Mouse (Mus musculus) erythroblast, embryonic 14.5 days (primary cell): ENCODE data around the gene Gm21936. TPM values are rescaled to one million over a fixed set of nuclear protein-coding genes. Genes with fewer than 3 reads are reported as not detected.
"Not testable (repeated sequence)": the region's sequence is repeated elsewhere in the genome, so short reads cannot be mapped to it uniquely, and the experiment has no call there.

ENCODE experiments used
- H3K27me3 ChIP-seq: 2 replicates; pipeline ENCODE4 v1.6.1; 2012; ENCODE audit warnings: inconsistent platforms; ENCODE audit not compliant: control insufficient read depth
- H3K36me3 ChIP-seq: 2 replicates; pipeline ENCODE4 v1.6.1; 2012; ENCODE audit warnings: mild to moderate bottlenecking, inconsistent platforms; ENCODE audit not compliant: control insufficient read depth
- H3K4me1 ChIP-seq: 2 replicates; pipeline ENCODE4 v1.6.1; 2012; ENCODE audit warnings: inconsistent platforms; ENCODE audit not compliant: control insufficient read depth
- H3K4me3 ChIP-seq: replicated peaks from 2 replicates; pipeline ENCODE3; 2012; ENCODE audit warnings: moderate library complexity, mild to moderate bottlenecking, inconsistent platforms
- H3K9me3 ChIP-seq: 2 replicates; pipeline ENCODE4 v1.6.1; 2012; ENCODE audit warnings: low read length, inconsistent platforms, mixed read lengths; ENCODE audit not compliant: control insufficient read depth
- polyA plus RNA-seq: library from polyadenylated mRNA; stranded (reverse); fragments of >175 nt; gene quantifications from 2 replicates; pipeline ENCODE4 v1.2.3, GENCODE M21; 2012

Gm21936 gene
- not detected in 2 replicates for polyA plus RNA-seq

GRCm38 (mm10) chr12:87795212-87795611 is at the start of gene Gm21936:
Gm21936 (plus strand) TSS chr12:87795512.
- not testable (repeated sequence) for H3K4me1 ChIP-seq, H3K36me3 ChIP-seq, H3K4me3 ChIP-seq, H3K27me3 ChIP-seq, H3K9me3 ChIP-seq

GRCm38 (mm10) chr12:87775655-87776054 is 19.7 kb upstream of the Gm21936 start, which contains the start of gene Gm21319:
Gm21319 (minus strand) TSS chr12:87775755.
- not testable (repeated sequence) for H3K27me3 ChIP-seq, H3K4me3 ChIP-seq, H3K9me3 ChIP-seq, H3K36me3 ChIP-seq, H3K4me1 ChIP-seq

- H3K36me3 ChIP-seq, H3K4me3 ChIP-seq, H3K4me1 ChIP-seq, H3K9me3 ChIP-seq, H3K27me3 ChIP-seq: not testable (repeated sequence)
Measured at GRCm38 (mm10) chr12:87797971-87798370, 2.7 kb downstream of the Gm21936 start.

- not testable (repeated sequence) for H3K4me3 ChIP-seq, H3K4me1 ChIP-seq, H3K36me3 ChIP-seq, H3K27me3 ChIP-seq, H3K9me3 ChIP-seq
Measured at GRCm38 (mm10) chr12:87816277-87816676, 21.0 kb downstream of the Gm21936 start, which contains the start of gene BB287469. BB287469 (plus strand) TSS chr12:87816577.

GRCm38 (mm10) chr12:87842239-87842638 is 46.9 kb downstream of the Gm21936 start, which contains the start of gene Gm2001:
Gm2001 (minus strand) TSS chr12:87842339.
- not testable (repeated sequence) for H3K4me1 ChIP-seq, H3K9me3 ChIP-seq, H3K36me3 ChIP-seq, H3K27me3 ChIP-seq, H3K4me3 ChIP-seq

Other genes with a start within 250 kb of the Gm21936 start
- not detected in 2 replicates for gene Oog1, start 192.8 kb upstream of the Gm21936 start, polyA plus RNA-seq
- gene Gm4027, start 176.6 kb upstream of the Gm21936 start, polyA plus RNA-seq: not detected in 2 replicates
- not detected in 2 replicates for gene Gm16381, start 150.9 kb upstream of the Gm21936 start, polyA plus RNA-seq
- not detected in 2 replicates for gene Gm21319, start 19.8 kb upstream of the Gm21936 start, polyA plus RNA-seq
- not detected in 2 replicates for gene BB287469, start 21.1 kb downstream of the Gm21936 start, polyA plus RNA-seq
- gene Gm2001, start 46.8 kb downstream of the Gm21936 start, polyA plus RNA-seq: not detected in 2 replicates
- gene Gm2016, start 78.6 kb downstream of the Gm21936 start, polyA plus RNA-seq: not detected in 2 replicates
- not detected in 2 replicates for gene Gm2022, start 99.9 kb downstream of the Gm21936 start, polyA plus RNA-seq
- gene Gm2035, start 124.3 kb downstream of the Gm21936 start, polyA plus RNA-seq: not detected in 2 replicates
- not detected in 2 replicates for gene Gm2042, start 158.6 kb downstream of the Gm21936 start, polyA plus RNA-seq
- not detected in 2 replicates for gene Gm2075, start 216.3 kb downstream of the Gm21936 start, polyA plus RNA-seq
- not detected in 2 replicates for gene Gm6803, start 223.3 kb downstream of the Gm21936 start, polyA plus RNA-seq
- gene Gm2056, start 231.5 kb downstream of the Gm21936 start, polyA plus RNA-seq: not detected in 2 replicates